Mouse (Mus musculus) kidney, postnatal 25 days (tissue): Measurements from ENCODE around the gene Pus1.

Source experiments
- DNase-seq, 2 experiments: peaks; one replicate each; pipeline ENCODE4 v3.0.0; 2021; ENCODE audit warnings: mixed read lengths in 2 of 2

Gene Pus1

DNA sequence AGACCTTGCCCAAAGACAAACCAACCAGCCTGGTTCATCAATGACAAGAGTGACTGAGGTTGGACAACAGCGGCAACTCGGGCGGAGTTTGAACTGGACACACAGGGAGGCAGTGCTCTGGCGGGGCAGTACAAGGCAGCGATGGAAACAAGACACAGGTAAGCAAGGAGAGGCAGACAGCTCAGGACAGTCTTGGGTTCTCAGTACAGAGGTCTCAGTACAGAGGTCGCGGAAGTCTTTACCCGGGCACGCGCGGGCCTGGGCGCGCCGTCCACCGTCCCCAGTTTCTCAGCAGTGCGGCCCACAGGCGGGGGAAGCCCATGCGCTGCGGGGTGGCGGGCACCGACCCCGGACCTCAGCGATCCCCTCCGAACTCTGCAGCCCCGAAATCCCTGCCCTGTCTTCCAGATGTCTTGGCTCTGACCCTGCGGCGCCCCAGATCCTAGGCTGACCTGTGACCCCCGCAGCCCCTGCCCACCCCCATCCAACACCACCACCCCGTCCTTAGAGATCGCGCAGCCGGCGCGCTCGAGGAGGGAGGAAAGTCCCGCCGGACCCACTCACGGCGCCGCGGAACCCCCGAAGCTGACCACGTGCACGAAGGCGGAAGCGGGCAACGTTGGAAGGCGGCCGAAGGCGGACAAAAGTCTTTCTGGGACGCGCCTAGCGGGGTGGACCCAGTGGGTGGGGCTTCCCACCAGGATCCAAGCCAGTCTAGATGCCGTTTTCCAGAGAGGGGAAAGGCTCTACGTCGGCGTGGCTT lies at the start of gene Pus1:
Gene Pus1, minus strand, starts transcription at position 662 of the 763 bp plus-strand sequence.
- peak; percentile 96 to 97 for DNase-seq

DNA sequence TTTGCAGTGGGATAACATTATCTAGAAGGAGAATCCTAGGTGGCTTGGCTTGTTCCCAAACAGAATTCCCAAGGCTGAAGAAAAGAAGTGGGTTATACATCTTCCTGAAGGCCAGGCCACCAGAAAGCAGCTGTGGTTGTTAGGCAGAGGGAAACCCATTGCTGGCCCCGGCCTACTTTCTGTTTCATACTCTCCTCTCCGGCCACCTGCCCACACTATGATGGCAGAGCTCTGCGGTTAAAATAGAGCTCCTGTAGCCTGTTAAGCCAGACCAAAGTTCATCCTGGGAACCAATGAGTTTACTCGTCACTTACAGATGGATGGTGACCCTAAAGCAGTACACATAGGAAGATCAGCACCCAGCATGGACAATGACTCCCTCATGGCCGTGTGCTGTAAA lies 47.1 kb upstream of the Pus1 start:
- peak; percentile 14 to 42 for DNase-seq

DNA sequence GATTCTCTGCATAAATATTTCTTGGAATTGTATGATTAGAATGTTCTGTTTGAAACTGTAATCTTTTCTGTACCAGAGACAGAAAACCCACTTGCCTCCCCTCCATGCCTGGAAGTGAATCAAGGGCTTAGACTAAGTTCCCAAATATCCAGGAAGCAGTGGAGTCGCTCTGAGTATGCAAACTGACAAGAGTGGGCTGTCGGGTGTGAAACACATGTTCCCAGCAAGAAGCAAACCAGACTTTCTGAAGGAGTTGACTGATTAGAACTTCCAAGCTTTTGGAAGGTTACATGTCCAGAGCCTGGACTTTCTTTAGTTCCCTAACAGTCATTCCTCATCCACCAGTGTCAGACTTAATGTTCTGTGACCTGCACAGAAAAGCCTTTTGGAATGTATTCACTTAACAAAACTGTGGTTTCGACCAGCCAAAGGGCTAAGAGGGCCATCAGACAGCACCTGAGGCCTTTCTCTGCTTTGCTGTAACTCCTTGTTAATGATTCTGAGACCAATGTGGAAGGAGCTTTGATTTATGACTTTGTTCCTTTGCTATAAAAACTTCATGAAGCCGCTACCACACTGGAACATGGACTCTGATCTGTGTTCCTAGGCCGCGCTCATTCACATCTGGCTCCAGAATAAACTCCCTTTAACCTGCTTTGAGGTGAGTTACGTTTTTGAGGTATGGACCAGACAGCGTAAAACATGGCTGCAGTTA lies 46.5 kb upstream of the Pus1 start:
- DNase-seq, result peak; percentile 43 to 72

DNA sequence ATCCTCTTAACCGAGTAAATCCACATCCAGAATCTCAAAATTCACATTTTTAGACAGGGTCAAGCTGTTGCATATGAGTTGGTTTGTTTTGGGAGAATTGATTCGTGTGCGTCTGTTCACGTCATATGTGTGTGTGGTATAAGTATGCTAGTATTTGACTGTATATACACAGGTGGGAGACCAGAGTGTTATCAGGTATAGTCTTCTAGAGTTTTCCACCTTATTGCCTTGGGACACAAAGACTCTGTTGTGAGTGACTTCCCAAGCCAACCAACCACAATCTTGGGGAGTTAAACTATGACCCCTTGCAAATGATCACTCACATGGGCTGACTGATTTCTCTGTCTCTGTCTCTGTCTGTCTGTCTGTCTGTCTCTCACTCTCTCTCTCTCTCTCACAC lies 44.0 kb upstream of the Pus1 start:
- no peak for DNase-seq

DNA sequence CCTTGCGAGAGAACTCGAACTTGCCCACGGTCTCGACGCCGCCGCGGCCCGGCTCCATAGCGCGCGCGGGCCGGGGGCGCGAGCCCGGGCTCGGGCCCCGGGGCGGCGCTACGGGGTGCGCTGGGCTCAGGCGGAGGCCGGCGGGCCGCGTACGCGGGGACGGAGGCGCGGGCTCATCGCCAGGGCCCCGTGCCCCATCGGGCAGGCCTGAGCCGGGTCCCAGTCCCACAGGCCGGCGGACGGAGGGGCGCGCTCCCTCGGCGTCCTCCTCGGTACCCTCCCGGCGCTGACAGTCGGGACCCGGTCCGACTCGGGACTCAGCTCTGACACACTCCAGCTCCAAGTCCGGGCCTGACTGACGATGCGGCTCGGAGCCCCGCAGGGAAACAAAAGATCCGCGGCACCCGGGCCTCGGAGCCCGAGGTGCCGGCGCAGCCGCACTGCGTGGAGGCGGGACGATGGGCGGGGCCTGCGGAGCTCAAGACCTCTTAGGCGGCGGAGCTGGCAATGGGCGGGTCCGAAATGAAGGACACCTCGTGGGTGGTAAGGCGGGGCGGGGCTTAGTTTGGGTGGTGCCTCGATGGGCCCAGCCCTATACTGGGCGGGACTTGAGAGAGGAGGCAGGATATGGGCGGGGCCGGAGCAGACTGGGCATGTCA lies 29.3 kb upstream of the Pus1 start, which contains the start of gene Ulk1:
Gene Ulk1, minus strand, starts transcription at position 431 of the 659 bp plus-strand sequence.
- DNase-seq, result peak; percentile 100

DNA sequence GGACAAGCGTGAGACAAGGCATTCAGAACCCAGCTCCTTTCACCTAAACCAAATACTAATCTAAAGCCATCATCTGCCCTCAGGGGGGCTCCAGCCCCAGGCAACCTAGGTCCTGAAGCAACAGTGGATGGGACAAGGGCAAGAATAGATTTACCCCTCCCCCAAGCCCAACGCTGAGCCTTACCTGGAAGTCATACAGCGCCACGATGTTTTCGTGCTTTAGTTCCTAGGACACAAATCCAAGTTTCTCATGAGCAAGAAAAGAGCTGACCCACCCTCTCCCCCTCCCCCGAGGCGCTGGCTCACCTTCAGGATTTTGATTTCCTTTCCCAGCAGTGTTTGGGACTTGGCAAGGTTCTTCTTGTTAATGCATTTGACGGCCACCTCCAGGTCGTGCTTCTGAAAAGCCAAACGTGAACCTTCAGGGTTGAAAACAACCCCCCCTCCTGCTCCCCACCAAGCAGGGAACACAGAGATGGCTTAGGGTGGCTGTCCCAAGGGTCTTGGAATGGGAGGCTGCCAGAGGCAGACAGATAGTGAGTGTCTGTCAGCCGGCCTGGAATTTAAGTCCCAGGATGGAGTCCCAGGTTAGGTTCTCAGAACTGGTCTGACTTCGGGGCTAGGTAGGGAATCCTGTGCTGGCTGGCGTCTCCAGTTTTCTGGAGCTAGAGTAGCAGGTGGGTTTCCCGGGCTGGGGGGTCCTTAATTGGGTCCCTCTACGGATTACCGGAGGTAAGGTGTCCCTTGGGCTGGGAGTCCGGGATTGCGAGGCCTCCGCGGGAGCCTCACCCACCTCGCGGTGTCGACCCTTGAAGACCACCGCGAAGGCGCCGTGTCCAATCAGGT lies 28.6 kb upstream of the Pus1 start:
- peak; percentile 36 to 62 for DNase-seq

DNA sequence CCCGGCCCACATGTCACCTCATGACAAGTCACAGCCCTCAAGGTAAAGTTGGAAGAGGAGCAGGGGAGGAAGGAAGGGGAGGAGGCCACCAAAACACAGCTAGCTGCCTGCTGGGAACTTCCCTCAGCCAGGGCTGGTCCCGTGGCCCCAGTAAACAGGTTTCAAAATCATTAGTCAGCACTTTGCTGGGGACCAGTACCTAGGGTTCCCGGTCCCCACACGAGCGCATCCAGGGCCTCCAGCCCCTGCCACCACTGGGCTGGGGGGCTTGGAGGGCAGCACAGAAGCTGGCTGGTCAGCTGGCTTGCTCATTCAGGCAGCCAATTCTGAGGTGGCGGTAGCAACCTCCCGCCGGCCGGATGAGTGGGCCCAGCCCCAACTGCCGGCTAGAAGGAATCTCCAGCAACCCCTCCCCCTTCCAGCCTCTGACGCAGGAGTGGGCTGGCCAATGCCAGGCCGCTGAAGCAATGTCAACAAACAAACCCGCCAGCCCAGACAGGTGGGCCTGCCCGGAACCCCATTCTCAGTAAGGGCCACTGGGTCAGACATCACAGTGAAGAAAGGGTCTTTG lies 27.7 kb upstream of the Pus1 start:
- DNase-seq, result peak; percentile 94 to 95

DNA sequence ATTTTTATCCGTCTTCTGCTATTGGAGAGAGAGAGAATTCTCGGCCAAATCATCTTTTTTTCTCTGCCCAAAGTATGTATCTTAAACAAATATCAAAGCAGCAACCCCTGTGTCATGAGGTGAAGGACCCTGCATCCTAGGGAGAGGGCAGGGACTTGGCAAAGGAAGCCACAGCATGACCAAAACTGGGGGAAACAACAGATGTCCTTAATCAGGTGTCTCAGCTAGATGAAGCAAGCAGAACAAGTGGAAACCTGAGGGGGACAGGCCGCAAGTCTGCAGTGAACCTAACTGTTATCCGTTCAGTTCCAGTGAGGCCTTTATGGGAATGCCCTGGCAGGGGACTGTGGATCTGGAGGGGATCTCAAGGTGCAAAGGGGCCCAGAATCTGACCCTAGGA lies 27.0 kb upstream of the Pus1 start:
- no peak for DNase-seq

DNA sequence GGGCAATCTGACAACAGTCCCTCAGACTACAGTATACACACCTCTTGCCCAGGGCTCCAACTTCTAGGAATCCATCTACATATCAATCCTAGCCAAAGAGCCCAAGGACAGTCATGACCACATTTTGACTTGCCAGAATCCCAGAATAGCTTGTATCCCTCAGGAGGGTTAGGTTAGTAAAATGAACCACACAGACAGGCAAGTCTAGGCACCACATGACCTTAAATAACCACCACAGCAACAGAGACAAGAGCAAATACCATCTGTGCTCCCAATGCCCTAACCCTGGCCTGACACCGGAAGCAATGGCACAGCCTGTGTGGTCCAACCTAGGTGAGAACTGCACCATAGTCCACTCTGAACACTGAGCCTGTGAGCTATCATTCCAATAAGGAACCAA lies 26.2 kb upstream of the Pus1 start:
- DNase-seq, result no peak

DNA sequence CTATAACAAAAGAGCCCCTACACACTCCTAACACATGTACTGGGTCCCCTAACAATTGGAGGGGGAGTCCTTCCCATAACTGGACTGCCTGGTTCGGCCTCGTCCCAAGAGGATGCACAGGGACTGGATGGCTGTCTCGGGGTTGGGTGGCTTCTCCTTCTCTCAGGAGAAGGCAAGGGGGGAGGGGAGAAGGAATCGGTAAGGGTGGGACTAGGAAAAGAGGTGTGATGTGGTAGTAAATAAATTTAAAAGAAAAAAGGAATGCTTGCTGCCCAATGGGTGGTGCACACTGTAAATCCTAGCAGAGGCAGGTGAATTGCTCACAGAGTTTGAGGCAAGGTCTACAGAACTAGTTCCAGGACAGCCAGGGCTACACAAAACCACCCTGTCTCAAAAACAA lies 25.7 kb upstream of the Pus1 start:
- no peak for DNase-seq

DNA sequence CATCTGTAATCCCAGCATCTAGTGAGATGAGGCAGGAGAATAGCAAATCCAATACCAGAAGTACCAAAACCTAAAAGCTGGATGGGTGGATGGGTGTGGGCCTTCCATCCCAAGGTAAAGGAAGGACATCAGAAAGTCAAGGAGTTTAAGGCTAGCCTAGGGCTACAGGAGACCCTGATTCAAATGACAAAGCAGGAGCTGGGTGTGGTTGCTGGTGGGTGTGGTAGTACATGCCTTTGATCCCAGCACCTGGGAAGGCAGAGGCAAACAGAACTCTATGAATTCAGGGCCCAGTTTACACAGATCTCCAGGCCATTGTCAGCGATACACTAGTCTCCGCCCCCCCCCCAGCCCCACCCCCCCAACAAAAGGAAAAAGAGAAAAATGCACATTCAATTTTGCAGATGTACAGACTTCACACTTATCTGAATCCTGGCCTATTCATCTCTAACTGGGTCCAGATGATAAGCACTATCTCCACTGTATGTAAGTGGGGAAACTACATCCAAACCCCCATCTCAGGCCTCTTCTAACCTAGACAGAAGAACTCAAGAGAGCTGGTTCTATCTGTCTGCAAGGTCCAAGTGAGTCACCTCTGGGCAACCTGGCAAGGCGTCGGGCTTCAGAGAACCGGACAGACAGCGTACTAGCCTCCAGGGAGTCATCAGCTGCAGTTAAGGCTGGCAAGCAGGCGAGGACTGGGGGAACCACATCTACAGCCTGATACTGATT lies 23.7 kb upstream of the Pus1 start:
- no peak for DNase-seq

DNA sequence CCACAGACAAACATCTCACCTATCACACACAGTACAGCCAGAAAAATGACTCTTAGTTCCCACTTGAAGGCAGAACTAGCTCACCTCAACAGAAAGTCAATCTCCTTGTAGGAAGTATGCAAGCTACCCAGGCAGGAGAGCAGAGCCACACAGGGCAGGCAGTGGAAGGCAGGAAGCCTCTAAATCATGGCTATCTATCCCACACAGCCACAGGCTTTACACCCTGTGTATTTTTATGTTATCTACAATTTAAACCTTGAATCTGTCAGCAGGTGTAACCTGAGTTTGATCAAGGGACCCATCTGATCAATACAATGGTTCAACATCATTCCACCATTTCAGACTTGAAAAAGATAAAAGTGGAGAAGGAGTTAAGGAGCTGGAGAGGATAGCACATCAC lies 22.4 kb upstream of the Pus1 start:
- DNase-seq, result no peak

DNA sequence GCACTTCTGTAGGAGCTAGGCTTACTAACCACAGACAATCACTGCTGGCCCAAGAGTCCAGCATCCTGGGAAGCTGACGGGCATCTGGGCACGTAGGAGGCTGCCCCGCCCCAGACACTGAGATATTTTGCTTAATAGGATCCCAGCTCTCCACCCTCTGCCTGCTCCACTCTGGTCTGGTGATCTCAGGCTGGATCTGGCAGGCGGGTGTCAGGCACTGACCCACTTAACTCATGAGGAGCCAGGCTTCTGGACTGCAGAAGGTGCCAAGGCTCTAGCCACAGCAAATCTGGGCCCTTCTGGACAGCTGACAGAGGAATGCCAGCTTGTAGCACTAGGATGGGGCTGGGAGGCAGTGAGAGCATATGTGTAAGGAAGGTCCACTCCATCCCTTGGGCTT lies 21.7 kb upstream of the Pus1 start:
- peak; percentile 19 to 64 for DNase-seq

DNA sequence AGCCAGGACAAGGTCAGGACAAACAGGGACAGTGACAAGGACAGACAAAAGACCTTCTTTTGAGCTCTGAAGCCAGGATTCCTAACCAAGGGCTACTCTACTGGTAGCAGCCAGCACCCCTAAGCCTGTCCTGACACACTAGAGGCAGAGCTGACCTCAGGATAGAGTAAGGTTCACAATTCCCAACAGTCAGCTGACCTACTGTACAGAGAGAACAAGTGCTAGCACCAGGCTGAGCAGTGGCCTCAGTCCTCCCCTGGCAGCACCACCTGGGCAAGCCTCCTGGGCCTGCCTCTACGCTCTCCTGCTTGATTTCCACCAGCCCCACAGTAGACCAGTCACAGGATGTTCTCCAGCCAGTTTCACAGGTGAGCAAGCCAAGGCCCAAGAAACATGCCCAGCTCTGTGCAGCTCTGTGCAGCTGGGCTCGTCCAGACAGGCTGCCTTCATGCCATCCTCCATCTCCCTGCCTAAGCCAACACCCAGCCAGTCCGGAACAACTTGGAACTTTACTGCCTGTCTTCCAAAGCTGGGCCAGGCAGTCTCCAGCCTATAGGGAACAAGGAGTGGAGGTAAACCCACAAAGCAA lies 20.7 kb upstream of the Pus1 start:
- peak in 1 of 2 experiments; percentile 70 for DNase-seq

DNA sequence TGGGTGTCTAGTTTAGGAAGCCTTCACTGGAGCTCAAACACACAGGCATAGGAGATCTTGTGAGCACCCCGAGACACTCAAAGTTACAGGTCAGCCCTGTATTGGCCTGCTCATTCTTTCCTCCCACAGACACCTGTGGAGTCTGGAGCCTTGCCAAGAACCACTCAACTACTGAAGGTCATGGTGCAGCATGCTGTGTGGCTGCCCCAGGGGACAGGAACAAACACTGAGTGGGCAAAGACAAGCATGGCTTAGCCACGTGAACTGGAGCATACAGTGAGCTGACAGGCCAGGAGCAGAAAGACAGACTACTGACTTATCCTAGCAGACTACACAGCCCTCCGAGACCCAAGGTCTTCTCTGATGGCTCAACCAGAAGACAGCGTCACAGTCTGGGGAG lies 17.2 kb upstream of the Pus1 start:
- DNase-seq, result peak; percentile 82 to 91

DNA sequence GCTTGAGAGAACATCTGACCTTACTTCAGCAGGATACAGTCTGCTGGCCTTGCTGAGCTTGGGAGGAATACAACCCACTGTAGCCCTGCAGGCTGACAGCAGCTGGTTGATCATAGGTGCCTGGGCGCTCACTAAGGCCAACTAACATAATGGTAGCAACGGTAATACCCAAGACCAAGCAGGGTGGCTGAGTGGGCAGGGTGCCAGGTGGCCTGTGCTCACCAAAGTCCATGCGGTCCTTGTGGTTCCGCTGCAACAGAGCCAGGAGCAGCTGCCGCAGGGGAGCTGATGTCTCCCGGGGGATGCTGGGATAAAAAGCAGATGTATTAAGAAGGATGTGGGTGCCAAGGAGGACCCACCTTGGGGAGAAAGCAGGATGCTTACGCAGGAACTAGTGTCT lies 13.9 kb upstream of the Pus1 start:
- peak; percentile 80 to 89 for DNase-seq

DNA sequence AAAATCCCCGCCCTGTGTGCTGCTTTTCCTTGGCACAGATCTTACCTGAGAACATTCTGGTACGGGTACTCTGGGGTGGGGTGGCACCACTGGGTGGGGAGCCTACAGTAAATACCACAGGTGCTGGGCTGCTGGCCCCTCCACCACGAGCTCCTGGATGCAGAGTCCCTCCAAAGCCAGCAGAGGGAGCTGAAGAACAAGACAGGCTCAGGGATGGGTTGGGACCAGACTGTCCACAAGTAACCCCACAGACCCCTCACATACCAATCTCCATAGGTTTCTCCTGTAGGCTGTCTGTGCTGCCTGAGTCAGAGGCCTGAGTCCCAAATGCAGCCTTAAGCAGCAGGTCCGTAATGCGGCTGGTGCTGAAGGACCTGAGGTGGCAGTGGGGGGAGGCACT lies 8.2 kb upstream of the Pus1 start:
- DNase-seq, result peak; percentile 22 to 54

DNA sequence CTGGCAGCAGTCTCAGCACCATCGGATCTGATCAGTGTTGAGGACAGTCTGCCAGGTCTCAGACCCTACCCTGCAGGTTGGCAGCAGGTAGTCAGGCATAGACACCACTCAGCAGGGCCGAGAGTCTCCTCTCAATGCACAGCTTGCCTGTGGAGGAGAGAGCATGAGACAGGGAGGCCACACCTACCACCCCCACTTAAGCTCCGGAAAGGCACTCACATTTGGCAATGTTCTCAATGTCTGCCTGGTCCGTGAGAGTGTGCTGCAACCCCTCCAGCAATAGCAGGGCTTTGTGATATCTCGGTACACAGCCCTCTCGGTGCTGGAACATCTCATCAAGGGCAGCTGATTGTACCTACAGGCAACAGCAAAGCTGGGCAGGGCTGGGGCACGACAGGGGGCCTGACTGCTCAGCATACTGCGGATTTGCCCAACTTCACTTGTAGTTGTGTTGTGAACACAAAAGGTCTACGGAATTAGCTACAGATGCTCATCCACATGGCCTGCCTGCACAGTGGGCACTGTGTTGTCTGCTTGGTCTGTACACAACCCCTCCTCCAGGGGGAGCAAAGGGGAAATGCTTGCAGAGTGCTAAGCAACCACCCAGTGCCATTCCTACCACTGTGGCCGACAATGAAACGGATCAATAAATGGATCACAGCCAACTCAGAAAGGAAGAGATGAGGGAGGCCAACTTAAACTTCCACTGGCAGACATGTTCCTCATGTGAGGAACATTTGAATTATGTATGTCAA lies 5.8 kb upstream of the Pus1 start:
- no peak for DNase-seq

DNA sequence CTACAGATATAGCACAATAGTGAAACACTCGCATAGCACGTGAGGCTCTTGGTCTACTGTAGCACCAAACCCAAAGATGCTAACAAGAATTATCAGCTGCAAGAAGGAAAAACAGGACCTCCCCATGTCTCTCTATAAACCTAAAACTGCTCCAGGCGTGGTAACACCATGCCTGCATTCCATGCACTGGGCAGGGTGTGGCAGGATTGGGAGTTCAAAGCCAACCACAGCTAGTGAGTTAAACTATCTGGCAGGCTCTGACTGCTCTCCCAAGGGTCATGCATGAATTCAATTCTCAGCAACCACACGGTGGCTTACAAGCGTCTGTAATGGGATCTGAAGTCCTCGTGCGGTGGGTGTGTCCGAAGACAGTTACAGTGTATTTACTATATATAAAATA lies 2.7 kb upstream of the Pus1 start:
- no peak for DNase-seq

DNA sequence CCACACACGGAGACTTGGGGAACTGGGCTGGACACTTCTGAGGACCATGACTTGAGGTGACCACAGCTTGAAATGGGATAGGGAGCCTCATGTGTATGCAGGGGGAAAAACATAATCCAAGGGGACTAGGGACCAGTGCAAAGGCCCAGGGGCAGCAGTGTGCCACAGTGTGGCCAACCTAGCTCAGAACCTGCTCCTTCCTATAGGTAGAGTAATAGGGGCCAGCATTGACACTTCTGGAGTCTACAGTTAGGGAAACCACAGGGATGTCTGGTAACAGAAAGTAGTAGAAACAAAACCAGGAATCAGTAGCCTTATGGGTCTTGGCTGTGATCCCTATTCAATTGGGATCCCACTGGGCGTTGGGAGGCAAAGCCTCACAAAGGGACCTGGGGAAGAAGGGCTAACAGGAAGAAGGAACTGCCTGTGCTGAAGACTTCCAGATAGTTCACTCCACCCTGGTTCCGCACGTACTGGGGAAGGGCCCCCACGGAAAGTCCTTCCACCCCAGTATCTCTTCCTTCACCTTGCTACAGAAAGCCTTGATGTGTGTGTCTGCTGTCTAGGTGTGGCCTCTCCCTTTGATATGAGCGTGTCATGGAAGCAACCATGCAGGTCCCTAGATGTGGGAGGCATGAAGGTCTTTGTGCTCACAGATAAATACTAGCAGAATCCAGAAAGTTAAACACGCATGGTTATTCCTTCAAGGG lies 1.2 kb upstream of the Pus1 start:
- no peak for DNase-seq
